Mouse (Mus musculus): ENCODE measurements around the gene Psenen.

DNA sequence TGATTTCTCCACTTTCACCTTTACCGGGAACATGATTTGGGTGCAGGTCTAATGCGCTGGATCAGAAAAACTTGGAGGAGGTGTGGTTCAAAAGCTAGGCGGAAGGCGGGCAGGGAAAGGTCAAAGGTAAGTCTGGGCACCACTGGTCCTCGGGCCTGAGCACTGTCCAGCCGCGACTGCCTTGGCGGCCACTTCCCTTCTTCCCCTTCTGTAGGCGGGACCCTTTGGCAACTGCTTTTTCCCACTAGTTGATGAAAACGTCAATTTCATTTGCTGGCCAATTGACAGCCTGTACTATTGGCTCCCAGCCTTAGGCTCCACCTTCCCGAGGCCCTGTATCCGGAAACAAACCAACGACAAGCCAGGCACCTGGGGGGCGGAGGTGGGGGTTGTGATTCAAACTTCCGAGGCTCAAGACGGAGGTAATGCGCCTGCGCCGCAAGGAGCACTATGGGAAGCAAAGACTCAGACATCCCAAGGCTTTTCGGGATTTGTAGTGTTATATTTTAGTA lies 3.9 kb downstream of the Psenen start, which contains the start of gene Lin37:
- no peak for TF ChIP-seq CTCF (conservative IDR thresholded peaks at IDR 0.05; ENCODE audit: low read length)
- TF ChIP-seq POU5F1 (IDR thresholded peaks at IDR 0.05; ENCODE audit: borderline replicate concordance, low read length): no peak
- TF ChIP-seq NANOG (IDR thresholded peaks at IDR 0.05; ENCODE audit: borderline replicate concordance, low read length): no peak
